Comparison of ENCODE assay signal across 29 mouse cellular contexts in the genomic region with DNA sequence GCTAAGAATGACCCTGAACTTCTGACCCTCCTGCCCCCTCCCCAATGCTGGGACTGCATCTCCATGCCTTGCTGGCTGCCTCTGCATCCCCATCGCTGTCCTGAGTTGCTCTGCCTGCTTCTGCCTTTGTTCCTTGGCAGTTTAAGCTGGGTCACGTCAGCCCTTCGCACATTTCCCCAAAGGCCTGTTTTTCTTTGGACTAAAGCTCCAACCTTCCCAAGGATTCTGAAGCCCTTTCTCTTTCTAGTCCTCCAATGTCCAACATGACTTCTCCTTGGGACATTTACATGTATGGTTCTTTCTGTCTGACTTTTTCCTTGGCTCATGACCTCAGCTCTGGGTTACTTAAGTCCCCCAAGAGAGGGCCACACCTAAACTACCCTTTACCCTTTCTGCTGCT. TPM values are rescaled to one million over a fixed set of nuclear protein-coding genes. Genes with fewer than 3 reads are reported as not detected.
DNase-seq lines count a peak whose midpoint lies in the region; ATAC-seq lines count a peak whose summit lies in the region.
"Had no signal": no experiment of that assay in that cellular context is flagged by ENCODE, and none has a peak within 500 bp of the region (broad histone marks: within the 10 kb centered on the region; RNA-seq: fewer than 3 reads in every experiment).

No protein-coding gene starts in this region.

- no peaks in the 10 kb centered on the region for H3K36me3 ChIP-seq in embryonic facial prominence, embryonic 12.5 days
- H3K36me3 ChIP-seq in embryonic facial prominence, embryonic 10.5 days (replicated peaks), result no peaks in the 10 kb centered on the region
- H3K36me3 ChIP-seq: heart, embryonic 15.5 days; hindbrain, embryonic 15.5 days; kidney, embryonic 15.5 days; liver, embryonic 13.5 days; midbrain, embryonic 12.5 days; neural tube, embryonic 13.5 days had no signal

- H3K27ac ChIP-seq in embryonic facial prominence, embryonic 12.5 days, result 0 out of 2 replicates have a peak overlapping the region, but pooled peaks have one; percentile 3
- H3K27ac ChIP-seq in embryonic facial prominence, embryonic 10.5 days (replicated peaks), result no peak overlapping the region
- H3K27ac ChIP-seq: heart, adult 2 months; heart, embryonic 15.5 days; hindbrain, embryonic 15.5 days; kidney, embryonic 15.5 days; layer of hippocampus, adult 2 months; liver, embryonic 13.5 days; midbrain, embryonic 12.5 days had no signal

- DNase-seq in embryonic facial prominence, embryonic 10.5 days (ENCODE audit: low spot score), result no peak
- DNase-seq in gastrocnemius, adult 18-20 months (ENCODE audit: low spot score), result peak; percentile 55
- no peak for DNase-seq in gastrocnemius, postnatal 10 days
- peak; percentile 12 to 22 for DNase-seq in heart, postnatal 14 days
- DNase-seq in heart, postnatal 25 days (ENCODE audit: low spot score), result no peak
- DNase-seq in skeletal muscle tissue, adult 2 months (ENCODE audit: low read depth, low spot score), result peak; percentile 73
- DNase-seq: adrenal gland, postnatal 25 days; cerebellum, adult 2 months; cerebellum, postnatal 14 days; gastrocnemius, postnatal 14 days; heart, adult 2 months; kidney, adult 18-20 months; kidney, postnatal 25 days; liver, embryonic 13.5 days; lung, adult 18-20 months; lung, postnatal 4 days; right cerebral cortex, postnatal 4 days; thymus, adult 2 months; thymus, postnatal 4 days had no signal

- intact Hi-C loops in heart, postnatal 14 days (cut with DNase I), result no loop called here
- intact Hi-C loops in heart, postnatal 25 days (cut with DNase I), result no loop called here

- H3K4me2 ChIP-seq in embryonic facial prominence, embryonic 12.5 days (replicated peaks), result no peak overlapping the region
- H3K4me2 ChIP-seq: heart, embryonic 15.5 days; hindbrain, embryonic 15.5 days; kidney, embryonic 15.5 days; liver, embryonic 13.5 days; midbrain, embryonic 12.5 days; neural tube, embryonic 13.5 days had no signal

- H3K9ac ChIP-seq in embryonic facial prominence, embryonic 12.5 days, result no peak overlapping the region
- H3K9ac ChIP-seq: heart, embryonic 15.5 days; hindbrain, embryonic 15.5 days; kidney, embryonic 15.5 days; liver, embryonic 13.5 days; midbrain, embryonic 12.5 days; neural tube, embryonic 13.5 days had no signal

- H3K27me3 ChIP-seq in embryonic facial prominence, embryonic 12.5 days, result no peaks in the 10 kb centered on the region
- H3K27me3 ChIP-seq in embryonic facial prominence, embryonic 10.5 days (replicated peaks; ENCODE audit: low read depth, poor library complexity, severe bottlenecking), result no peaks in the 10 kb centered on the region
- H3K27me3 ChIP-seq: heart, embryonic 15.5 days; hindbrain, embryonic 15.5 days; kidney, embryonic 15.5 days; liver, embryonic 13.5 days; midbrain, embryonic 12.5 days; neural tube, embryonic 13.5 days; Patski had no signal

- no peaks in the 10 kb centered on the region for H3K9me3 ChIP-seq in embryonic facial prominence, embryonic 12.5 days
- H3K9me3 ChIP-seq in embryonic facial prominence, embryonic 10.5 days, result no peaks in the 10 kb centered on the region
- H3K9me3 ChIP-seq: heart, embryonic 15.5 days; hindbrain, embryonic 15.5 days; kidney, embryonic 15.5 days; liver, embryonic 13.5 days; megakaryocyte, embryonic 14.5 days; midbrain, embryonic 12.5 days; neural tube, embryonic 13.5 days had no signal

- ATAC-seq in embryonic facial prominence, embryonic 12.5 days (ENCODE audit: insufficient number of reproducible peaks, insufficient read depth, low FRiP score, low TSS enrichment), result no peak
- ATAC-seq: lung, postnatal 0 days; Patski had no signal

- WGBS in embryonic facial prominence, embryonic 12.5 days, result 87% methylated on average over 3 of the region's 3 CpGs
- WGBS in embryonic facial prominence, embryonic 10.5 days, result 86% methylated on average over 3 of the region's 3 CpGs

- peaks cover 10% of the 10 kb centered on the region for H3K4me1 ChIP-seq in embryonic facial prominence, embryonic 12.5 days
- H3K4me1 ChIP-seq in embryonic facial prominence, embryonic 10.5 days, result peaks cover 27% of the 10 kb centered on the region
- H3K4me1 ChIP-seq: heart, embryonic 15.5 days; hindbrain, embryonic 15.5 days had no signal

- H3K4me3 ChIP-seq in embryonic facial prominence, embryonic 12.5 days, result no peak overlapping the region
- no peak overlapping the region for H3K4me3 ChIP-seq in embryonic facial prominence, embryonic 10.5 days
- H3K4me3 ChIP-seq: heart, adult 2 months; heart, embryonic 15.5 days; hindbrain, embryonic 15.5 days; kidney, embryonic 15.5 days; layer of hippocampus, adult 2 months; liver, embryonic 13.5 days; megakaryocyte, embryonic 14.5 days; midbrain, embryonic 12.5 days; neural tube, embryonic 13.5 days had no signal

RNA-seq across cellular contexts. Expression of gene Lima1, which starts 50.0 kb away (rescaled TPM):
- polyA plus RNA-seq in embryonic facial prominence, embryonic 12.5 days (2016; fragmentation: Nextera tagmentation; extraction: Ambion mirVana), result 86.5 and 92.7 TPM in 2 replicates
- polyA plus RNA-seq in embryonic facial prominence, embryonic 10.5 days (2016; fragmentation: Nextera tagmentation; extraction: Ambion mirVana), result 62.3 and 65.4 TPM in 2 replicates
- total RNA-seq in gastrocnemius, adult 18-20 months (2021), result 10 to 100 TPM in 1 of 2 experiments, 1 to 10 TPM in 1; 5.6 to 11.2 TPM
- 10 to 100 TPM; 30.4 to 41.9 TPM for total RNA-seq in gastrocnemius, postnatal 10 days (2021)
- 10 to 100 TPM; 23.5 TPM for total RNA-seq in heart, postnatal 14 days (2021)
- total RNA-seq in heart, postnatal 25 days (2021), result 10 to 100 TPM; 17.9 to 20.2 TPM

RNA-seq across cellular contexts. Expression of gene Cers5, which starts 52.5 kb away (rescaled TPM):
- 70.1 and 74.9 TPM in 2 replicates for polyA plus RNA-seq in embryonic facial prominence, embryonic 12.5 days (2016; fragmentation: Nextera tagmentation; extraction: Ambion mirVana)
- polyA plus RNA-seq in embryonic facial prominence, embryonic 10.5 days (2016; fragmentation: Nextera tagmentation; extraction: Ambion mirVana), result 60.2 and 63.8 TPM in 2 replicates
- 1 to 10 TPM; 2.9 to 6.2 TPM for total RNA-seq in gastrocnemius, adult 18-20 months (2021)
- 10 to 100 TPM; 16.0 to 17.5 TPM for total RNA-seq in gastrocnemius, postnatal 10 days (2021)
- 10 to 100 TPM; 24.8 to 27.3 TPM for total RNA-seq in heart, postnatal 14 days (2021)
- total RNA-seq in heart, postnatal 25 days (2021), result 10 to 100 TPM; 18.2 to 18.5 TPM

Comparison
In these comparisons a context has a peak if more than half of its experiments do, and no peak if none do; other contexts are left out.
1. DNase-seq: peak in gastrocnemius, adult 18-20 months (single experiment), heart, postnatal 14 days (2 of 2) and skeletal muscle tissue, adult 2 months (single experiment); none in embryonic facial prominence, embryonic 10.5 days (single experiment), gastrocnemius, postnatal 10 days (single experiment) and heart, postnatal 25 days (single experiment).